Mouse (Mus musculus): ENCODE results near the gene Itpr2.

The Itpr2 gene

GRCm38 (mm10) chr6:146114071-146114470 lies 388.0 kb downstream of the Itpr2 start:
- CTCF ChIA-PET, result no interaction called here

- CTCF ChIA-PET, result no interaction called here
Measured at GRCm38 (mm10) chr6:146113085-146113484, 388.9 kb downstream of the Itpr2 start.

- CTCF ChIA-PET, result interaction anchor here (0.6 kb wide), 1 partner anchor 344 kb away, joined by 3 read pairs; no protein-coding TSS in a partner anchor
Measured at GRCm38 (mm10) chr6:146112211-146112610, 389.8 kb downstream of the Itpr2 start.

- CTCF ChIA-PET, result interaction anchor here (0.6 to 0.7 kb wide), 2 partner anchors 51 to 345 kb away, joined by 3 to 7 read pairs; no protein-coding TSS in a partner anchor
Measured at GRCm38 (mm10) chr6:146111781-146112180, 390.2 kb downstream of the Itpr2 start.

- CTCF ChIA-PET, result interaction anchor here (0.7 to 1.4 kb wide), 2 partner anchors 30 to 51 kb away, joined by 3 to 7 read pairs; no protein-coding TSS in a partner anchor
Measured at GRCm38 (mm10) chr6:146110832-146111741, 390.9 kb downstream of the Itpr2 start.

GRCm38 (mm10) chr6:146110425-146110824 lies 391.6 kb downstream of the Itpr2 start:
- CTCF ChIA-PET, result interaction anchor here (1.4 kb wide), 1 partner anchor 29 kb away, joined by 3 read pairs; no protein-coding TSS in a partner anchor

- CTCF ChIA-PET, result no interaction called here
Measured at GRCm38 (mm10) chr6:146108695-146109094, 393.3 kb downstream of the Itpr2 start.

GRCm38 (mm10) chr6:146107117-146107832 lies 394.7 kb downstream of the Itpr2 start:
- CTCF ChIA-PET, result interaction anchor here (0.7 kb wide), 1 partner anchor 355 kb away, joined by 3 read pairs; no protein-coding TSS in a partner anchor

- CTCF ChIA-PET, result no interaction called here
Measured at GRCm38 (mm10) chr6:146083056-146083961, 418.7 kb downstream of the Itpr2 start.

- CTCF ChIA-PET, result no interaction called here
Measured at GRCm38 (mm10) chr6:146082476-146082875, 419.5 kb downstream of the Itpr2 start.

- CTCF ChIA-PET, result interaction anchor here (1.0 kb wide), 1 partner anchor 29 kb away, joined by 3 read pairs; no protein-coding TSS in a partner anchor
Measured at GRCm38 (mm10) chr6:146081578-146081977, 420.4 kb downstream of the Itpr2 start.

- CTCF ChIA-PET, result interaction anchor here (1.0 kb wide), 1 partner anchor 30 kb away, joined by 3 read pairs; no protein-coding TSS in a partner anchor
Measured at GRCm38 (mm10) chr6:146080546-146081512, 421.2 kb downstream of the Itpr2 start.

- CTCF ChIA-PET, result no interaction called here
Measured at GRCm38 (mm10) chr6:146079734-146080443, 422.1 kb downstream of the Itpr2 start.

- CTCF ChIA-PET, result no interaction called here
Measured at GRCm38 (mm10) chr6:146079261-146079660, 422.8 kb downstream of the Itpr2 start.

GRCm38 (mm10) chr6:146078136-146078535 lies 423.9 kb downstream of the Itpr2 start:
- CTCF ChIA-PET, result interaction anchor here (1.1 kb wide), 1 partner anchor 92 kb away, joined by 3 read pairs; no protein-coding TSS in a partner anchor

- CTCF ChIA-PET, result interaction anchor here (0.6 to 1.1 kb wide), 3 partner anchors 63 to 705 kb away, joined by 3 to 4 read pairs (median 3); no protein-coding TSS in a partner anchor
Measured at GRCm38 (mm10) chr6:146077124-146077889, 424.7 kb downstream of the Itpr2 start.

GRCm38 (mm10) chr6:146072842-146073241 lies 429.2 kb downstream of the Itpr2 start:
- CTCF ChIA-PET, result no interaction called here

- CTCF ChIA-PET, result no interaction called here
Measured at GRCm38 (mm10) chr6:146071883-146072282, 430.1 kb downstream of the Itpr2 start.

Data from spleen, embryonic (tissue).